Mouse (Mus musculus) lung, postnatal 25 days (tissue): ENCODE results near the gene Pcgf2.

Source experiments
- DNase-seq: peaks from one replicate; pipeline ENCODE4 v3.0.0; 2022; ENCODE audit warnings: low spot score

Gene Pcgf2

GRCm38 (mm10) chr11:97695712-97696401 lies 4.4 kb downstream of the Pcgf2 start:
- no peak for DNase-seq

GRCm38 (mm10) chr11:97694921-97695711 lies 5.2 kb downstream of the Pcgf2 start:
- peak; percentile 65 for DNase-seq

GRCm38 (mm10) chr11:97694435-97694834 lies 5.9 kb downstream of the Pcgf2 start:
- DNase-seq: no peak

- DNase-seq: peak; percentile 46
These were observed 10.4 kb downstream of the Pcgf2 start for GRCm38 (mm10) chr11:97689861-97690260.

GRCm38 (mm10) chr11:97687061-97687460 lies 13.2 kb downstream of the Pcgf2 start:
- DNase-seq: no peak

- no peak for DNase-seq
These were observed 13.9 kb downstream of the Pcgf2 start for GRCm38 (mm10) chr11:97686322-97686908.

GRCm38 (mm10) chr11:97685613-97686321 lies 14.5 kb downstream of the Pcgf2 start, which contains the start of gene Cisd3:
Cisd3 (plus strand) TSS chr11:97685826.
- peak; percentile 97 for DNase-seq

- DNase-seq: no peak
These were observed 15.5 kb downstream of the Pcgf2 start for GRCm38 (mm10) chr11:97684766-97685165.

- peak; percentile 48 for DNase-seq
These were observed 16.1 kb downstream of the Pcgf2 start for GRCm38 (mm10) chr11:97684063-97684680.

- peak; percentile 74 for DNase-seq
These were observed 17.7 kb downstream of the Pcgf2 start for GRCm38 (mm10) chr11:97682504-97683055.

GRCm38 (mm10) chr11:97680430-97680829 lies 19.9 kb downstream of the Pcgf2 start:
- DNase-seq: peak; percentile 59

GRCm38 (mm10) chr11:97678301-97678700 lies 22.0 kb downstream of the Pcgf2 start:
- no peak for DNase-seq

- DNase-seq: peak; percentile 50
These were observed 22.5 kb downstream of the Pcgf2 start for GRCm38 (mm10) chr11:97677842-97678241.

- no peak for DNase-seq
These were observed 22.9 kb downstream of the Pcgf2 start for GRCm38 (mm10) chr11:97677381-97677780.

- DNase-seq: peak; percentile 44
These were observed 24.1 kb downstream of the Pcgf2 start for GRCm38 (mm10) chr11:97676050-97676754.

- DNase-seq: no peak
These were observed 27.1 kb downstream of the Pcgf2 start for GRCm38 (mm10) chr11:97673148-97673547.

- no peak for DNase-seq
These were observed 29.1 kb downstream of the Pcgf2 start for GRCm38 (mm10) chr11:97671177-97671527.

- DNase-seq: no peak
These were observed 29.8 kb downstream of the Pcgf2 start for GRCm38 (mm10) chr11:97670234-97671176.

- DNase-seq: no peak
These were observed 30.5 kb downstream of the Pcgf2 start for GRCm38 (mm10) chr11:97669829-97670228.

- DNase-seq: no peak
These were observed 31.0 kb downstream of the Pcgf2 start for GRCm38 (mm10) chr11:97669268-97669667.
